23 mouse cellular contexts compared by ENCODE assay signal in genomic region chr1:189790666-189791065, GRCm38 (mm10).
"Had no signal": no experiment of that assay in that cellular context is flagged by ENCODE, and none has a peak within 500 bp of the region (broad histone marks: within the 10 kb centered on the region; RNA-seq: fewer than 3 reads in every experiment).

No protein-coding gene starts in this region.

- H3K4me2 ChIP-seq: heart, embryonic 12.5 days; hindbrain, embryonic 12.5 days; hindbrain, embryonic 14.5 days; limb, embryonic 12.5 days; liver, embryonic 11.5 days; liver, embryonic 13.5 days; liver, embryonic 15.5 days had no signal

- DNase-seq: gastrocnemius, adult 2 months; gastrocnemius, postnatal 10 days; gastrocnemius, postnatal 25 days; heart, adult 18-20 months; heart, postnatal 10 days; heart, postnatal 4 days; liver; liver, embryonic 13.5 days; liver, postnatal 0 days; lung, adult 2 months had no signal

- ATAC-seq: hindbrain, embryonic 16.5 days; intestine, embryonic 16.5 days; liver, postnatal 0 days had no signal

- H3K9me3 ChIP-seq: heart, embryonic 10.5 days; heart, embryonic 12.5 days; hindbrain, embryonic 10.5 days; hindbrain, embryonic 12.5 days; limb, embryonic 10.5 days; limb, embryonic 12.5 days; liver, embryonic 13.5 days; liver, embryonic 15.5 days had no signal

- H3K27me3 ChIP-seq: heart, embryonic 12.5 days; limb, embryonic 12.5 days; liver, embryonic 13.5 days; liver, embryonic 15.5 days had no signal

- H3K4me3 ChIP-seq: gastrocnemius, adult 2 months; heart, embryonic 10.5 days; heart, embryonic 12.5 days; hindbrain, embryonic 10.5 days; hindbrain, embryonic 12.5 days; layer of hippocampus, adult 2 months; left cerebral cortex, adult 2 months; limb, embryonic 10.5 days; limb, embryonic 12.5 days; liver, embryonic 13.5 days; liver, embryonic 15.5 days had no signal

- H3K36me3 ChIP-seq: hindbrain, embryonic 10.5 days; hindbrain, embryonic 12.5 days; liver, embryonic 13.5 days; liver, embryonic 15.5 days had no signal

- H3K27ac ChIP-seq: gastrocnemius, adult 2 months; heart, embryonic 10.5 days; hindbrain, embryonic 10.5 days; hindbrain, embryonic 12.5 days; hindbrain, embryonic 14.5 days; layer of hippocampus, adult 2 months; left cerebral cortex, adult 2 months; limb, embryonic 10.5 days; limb, embryonic 12.5 days; liver, embryonic 13.5 days; liver, embryonic 15.5 days had no signal

- H3K9ac ChIP-seq: heart, embryonic 12.5 days; hindbrain, embryonic 12.5 days; hindbrain, embryonic 14.5 days; limb, embryonic 12.5 days; liver, embryonic 13.5 days; liver, embryonic 15.5 days; liver, postnatal 0 days had no signal
